Mouse (Mus musculus) MEL (cell line): ENCODE results near the gene Inpp5a. TPM values are rescaled to one million over a fixed set of nuclear protein-coding genes. Genes with fewer than 3 reads are reported as not detected.

Experiments
- DNase-seq: peaks from one replicate; pipeline ENCODE4 v3.0.0; 2011; ENCODE audit warnings: low read depth, low spot score
- H3K27ac ChIP-seq: 2 replicates; pipeline ENCODE4 v1.5.1; 2012; ENCODE audit warnings: low read depth, mild to moderate bottlenecking, control low read depth, low read length, moderate library complexity; ENCODE audit not compliant: control insufficient read depth
- H3K27me3 ChIP-seq, 2 experiments: fragments of 150-350 bp in 1 of 2; sonication (generic) in 1 of 2; 2 replicates each; pipeline ENCODE4 v1.6.1; 2012; ENCODE audit warnings: low read length in 2 of 2, mild to moderate bottlenecking in 2 of 2, improper control_type of control experiment in 1 of 2, moderate library complexity in 1 of 2; ENCODE audit not compliant: insufficient read depth in 2 of 2, control insufficient read depth in 1 of 2
- H3K36me3 ChIP-seq, 2 experiments: 2 replicates each; pipeline ENCODE4 v1.6.1; 2012 to 2014; ENCODE audit warnings: low read length in 2 of 2, improper control_type of control experiment in 1 of 2, inconsistent platforms in 1 of 2, mild to moderate bottlenecking in 1 of 2; ENCODE audit not compliant: insufficient read depth in 2 of 2, control insufficient read depth in 1 of 2
- H3K4me1 ChIP-seq, 2 experiments: fragments of 150-350 bp in 1 of 2; sonication (generic) in 1 of 2; 2 replicates each; pipeline ENCODE4 v1.6.1; 2012; ENCODE audit warnings: low read length in 2 of 2, improper control_type of control experiment in 1 of 2, mild to moderate bottlenecking in 1 of 2; ENCODE audit not compliant: insufficient read depth in 2 of 2, control insufficient read depth in 1 of 2
- H3K4me3 ChIP-seq, 2 experiments: fragments of 150-350 bp in 1 of 2; sonication (generic) in 1 of 2; 2 replicates each; pipeline ENCODE4 v1.5.1; 2012; ENCODE audit warnings: low read depth in 2 of 2, low read length in 2 of 2, mild to moderate bottlenecking in 2 of 2, moderate library complexity in 2 of 2, control low read depth in 1 of 2, improper control_type of control experiment in 1 of 2; ENCODE audit not compliant: control insufficient read depth in 1 of 2, insufficient read depth in 1 of 2
- H3K79me2 ChIP-seq: 2 replicates; pipeline ENCODE4 v1.6.1; 2012; ENCODE audit warnings: mild to moderate bottlenecking, low read length, moderate library complexity; ENCODE audit not compliant: control insufficient read depth, poor library complexity, insufficient read depth
- H3K9ac ChIP-seq: 2 replicates; pipeline ENCODE4 v1.6.1; 2012; ENCODE audit warnings: low read depth, mild to moderate bottlenecking, control low read depth, low read length, moderate library complexity; ENCODE audit not compliant: control insufficient read depth, poor library complexity, severe bottlenecking
- H3K9me3 ChIP-seq: fragments of 150-350 bp; sonication (generic); replicated peaks from 2 replicates; pipeline ENCODE4 v1.6.1; 2012; ENCODE audit warnings: mild to moderate bottlenecking, low read length, improper control_type of control experiment, moderate library complexity; ENCODE audit not compliant: insufficient read depth
- BHLHE40 ChIP-seq: IDR thresholded peaks from 2 replicates; pipeline ENCODE4 v1.6.1; 2012; ENCODE audit warnings: low read depth, mild to moderate bottlenecking, inconsistent platforms, low read length, improper control_type of control experiment, borderline replicate concordance
- CHD2 ChIP-seq: IDR thresholded peaks from 2 replicates; pipeline ENCODE4 v1.6.1; 2011; ENCODE audit warnings: low read length, improper control_type of control experiment
- EP300 ChIP-seq, 2 experiments: IDR thresholded peaks; 2 replicates each; pipeline ENCODE4 v1.6.1; 2011; ENCODE audit warnings: improper control_type of control experiment in 2 of 2, low read length in 2 of 2, low read depth in 1 of 2, mild to moderate bottlenecking in 1 of 2
- GABPA ChIP-seq: IDR thresholded peaks from 2 replicates; pipeline ENCODE4 v1.6.1; 2012; ENCODE audit warnings: low read depth, mild to moderate bottlenecking, inconsistent platforms, low read length, improper control_type of control experiment, moderate library complexity
- GATA1 ChIP-seq: IDR thresholded peaks from 2 replicates; pipeline ENCODE4 v1.6.1; 2011; ENCODE audit warnings: low read depth, low read length, improper control_type of control experiment
- JUND ChIP-seq: IDR thresholded peaks from 2 replicates; pipeline ENCODE4 v1.6.1; 2011; ENCODE audit warnings: low read depth, mild to moderate bottlenecking, improper control_type of control experiment, low read length
- KAT2A ChIP-seq: conservative IDR thresholded peaks from 2 replicates; pipeline ENCODE4 v1.6.1; 2012; ENCODE audit warnings: low read depth, low read length, improper control_type of control experiment, inconsistent platforms
- MEF2A ChIP-seq: IDR thresholded peaks from 2 replicates; pipeline ENCODE4 v1.6.1; 2014; ENCODE audit warnings: low read depth, mild to moderate bottlenecking, inconsistent platforms, low read length, improper control_type of control experiment; ENCODE audit not compliant: poor library complexity, insufficient replicate concordance, severe bottlenecking; ENCODE audit errors: extremely low read depth
- MYC ChIP-seq: IDR thresholded peaks from 2 replicates; pipeline ENCODE4 v1.6.1; 2011; ENCODE audit warnings: low read depth, mild to moderate bottlenecking, low read length, improper control_type of control experiment, moderate library complexity
- NELFE ChIP-seq: IDR thresholded peaks from 2 replicates; pipeline ENCODE4 v1.6.1; 2011; ENCODE audit warnings: low read depth, low read length, improper control_type of control experiment
- POLR2A ChIP-seq, 2 experiments: IDR thresholded peaks; 2 replicates each; pipeline ENCODE4 v1.6.1; 2011 to 2012; ENCODE audit warnings: low read length in 2 of 2, mild to moderate bottlenecking in 2 of 2, control low read depth in 1 of 2, improper control_type of control experiment in 1 of 2, low read depth in 1 of 2, moderate library complexity in 1 of 2; ENCODE audit not compliant: control insufficient read depth in 1 of 2, insufficient read depth in 1 of 2, poor library complexity in 1 of 2
- POLR2AphosphoS2 ChIP-seq: IDR thresholded peaks from 2 replicates; pipeline ENCODE4 v1.6.1; 2011; ENCODE audit warnings: low read length, improper control_type of control experiment
- RAD21 ChIP-seq: IDR thresholded peaks from 2 replicates; pipeline ENCODE4 v1.6.1; 2011; ENCODE audit warnings: mild to moderate bottlenecking, low read depth, low read length, improper control_type of control experiment
- RCOR1 ChIP-seq: IDR thresholded peaks from 2 replicates; pipeline ENCODE4 v1.6.1; 2012; ENCODE audit warnings: low read depth, mild to moderate bottlenecking, inconsistent platforms, low read length, improper control_type of control experiment
- SIN3A ChIP-seq: IDR thresholded peaks from 2 replicates; pipeline ENCODE4 v1.6.1; 2012; ENCODE audit warnings: low read length, improper control_type of control experiment, inconsistent platforms
- TAL1 ChIP-seq: IDR thresholded peaks from 2 replicates; pipeline ENCODE4 v1.6.1; 2012; ENCODE audit warnings: mild to moderate bottlenecking, inconsistent platforms, low read length, moderate library complexity, mixed read lengths
- UBTF ChIP-seq: IDR thresholded peaks from 2 replicates; pipeline ENCODE4 v1.6.1; 2012; ENCODE audit warnings: low read depth, mild to moderate bottlenecking, inconsistent platforms, low read length, improper control_type of control experiment, moderate library complexity, borderline replicate concordance; ENCODE audit not compliant: insufficient read depth
- USF1 ChIP-seq: IDR thresholded peaks from 2 replicates; pipeline ENCODE4 v1.6.1; 2014; ENCODE audit warnings: low read depth, mild to moderate bottlenecking, inconsistent platforms, low read length, improper control_type of control experiment, moderate library complexity
- ZKSCAN1 ChIP-seq: IDR thresholded peaks from 2 replicates; pipeline ENCODE4 v1.6.1; 2012; ENCODE audit warnings: low read depth, mild to moderate bottlenecking, inconsistent platforms, low read length, improper control_type of control experiment, moderate library complexity
- polyA plus RNA-seq, 2 experiments: library from polyadenylated mRNA; stranded (reverse) in 1 of 2; unstranded in 1 of 2; fragments of >175 nt in 1 of 2; fragments of >200 nt in 1 of 2; gene quantifications; 2 replicates each; pipeline versions ENCODE4 v1.2.1 to v1.2.4; 2012; ENCODE audit warnings: low replicate concordance in 2 of 2, low read depth in 1 of 2; ENCODE audit not compliant: insufficient read length in 2 of 2, insufficient read depth in 1 of 2, missing spikeins in 1 of 2
- total RNA-seq: library from RNA; depleted of rRNA; stranded (reverse); fragments of 300-350 nt; gene quantifications from 2 replicates; pipeline ENCODE4 v1.2.3, GENCODE M21; 2012

Inpp5a gene
- total and polyA plus RNA-seq, 3 experiments: 5.7 to 14.4 TPM; not detected in 1

DNA sequence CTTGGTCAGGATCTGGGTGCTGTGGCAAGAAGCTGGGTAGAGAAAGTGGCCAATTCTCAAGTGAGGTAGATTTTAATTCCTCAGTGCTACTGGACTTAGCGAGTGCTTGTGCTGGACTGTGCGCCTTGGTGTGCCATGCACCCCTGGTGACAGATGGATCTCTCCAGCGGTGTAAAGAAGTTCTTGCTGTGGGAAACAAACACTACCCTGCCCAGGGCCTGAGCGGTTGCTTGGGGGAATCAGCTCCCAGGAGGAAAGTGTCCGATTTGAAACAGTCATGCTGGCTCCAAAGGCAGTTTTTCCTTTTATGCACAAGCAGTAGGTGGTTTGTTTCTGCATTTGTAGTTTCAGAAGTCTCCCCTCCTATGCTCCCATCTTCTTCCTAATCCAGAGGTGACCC lies 2.8 kb downstream of the Inpp5a start:
- Histone ChIP-seq H3K79me2 (peaks cover 7% of the 10 kb centered on the region), H3K9ac (no peak overlapping the region), H3K27me3 (no peaks in the 10 kb centered on the region), H3K36me3 (0 out of 4 replicates have a peak, but pooled peaks cover 0 to 8% of the 10 kb centered on the region in 2 experiments), H3K9me3 (no peaks in the 10 kb centered on the region), H3K4me1 (peaks cover 2 to 13% of the 10 kb centered on the region in 2 experiments; a peak in 3 of 4 replicates), H3K27ac (no peak overlapping the region), H3K4me3 (no peak overlapping the region)
- TF ChIP-seq UBTF: no peak
- no peak for DNase-seq

DNA sequence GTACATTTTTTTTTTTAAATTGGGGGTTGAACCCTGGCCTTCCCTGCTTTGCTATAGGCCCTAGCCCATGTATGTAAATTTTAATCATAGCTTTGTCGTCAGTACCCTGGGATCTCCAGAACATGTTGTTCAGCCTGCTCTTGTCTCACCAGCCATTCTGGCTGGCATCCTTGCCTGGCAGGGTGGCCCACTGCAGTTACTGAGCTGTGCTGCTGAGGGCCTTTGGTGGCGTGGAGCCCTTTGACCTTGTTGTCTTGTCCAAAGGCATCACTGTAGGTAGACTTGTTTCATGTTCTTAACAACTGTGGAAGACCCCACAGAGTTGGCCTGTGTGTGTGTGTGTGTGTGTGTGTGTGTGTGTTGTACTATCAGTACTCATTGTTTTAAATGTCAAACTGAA lies 3.2 kb downstream of the Inpp5a start:
- no peak for TF ChIP-seq MYC
- no peak for TF ChIP-seq KAT2A
- TF ChIP-seq TAL1: no peak
- TF ChIP-seq CHD2: no peak
- no peak for TF ChIP-seq NELFE
- TF ChIP-seq RAD21: no peak
- no peak for TF ChIP-seq JUND
- TF ChIP-seq POLR2A (IDR thresholded peaks at IDR 0.05; ENCODE audit: control insufficient read depth in 1 of 2, insufficient read depth in 1 of 2, low read depth in 1 of 2, low read length in 2 of 2, poor library complexity in 1 of 2): no peak
- TF ChIP-seq POLR2AphosphoS2: no peak
- TF ChIP-seq BHLHE40: no peak
- TF ChIP-seq GATA1: no peak
- no peak for TF ChIP-seq EP300 (IDR thresholded peaks at IDR 0.05; ENCODE audit: low read depth in 1 of 2, low read length in 2 of 2)
- TF ChIP-seq MEF2A: no peak
- no peak for TF ChIP-seq USF1
- TF ChIP-seq ZKSCAN1: no peak
- no peak for TF ChIP-seq SIN3A
- TF ChIP-seq RCOR1: no peak
- no peak for TF ChIP-seq GABPA
- 0 out of 4 replicates have a peak, but pooled peaks cover 0 to 8% of the 10 kb centered on the region in 2 experiments for H3K36me3 ChIP-seq
- no peak overlapping the region for H3K9ac ChIP-seq
- H3K27ac ChIP-seq: no peak overlapping the region
- no peaks in the 10 kb centered on the region for H3K27me3 ChIP-seq
- no peak for DNase-seq
- peaks cover 3 to 14% of the 10 kb centered on the region in 2 experiments; a peak in 3 of 4 replicates for H3K4me1 ChIP-seq
- no peak overlapping the region for H3K4me3 ChIP-seq
- H3K79me2 ChIP-seq: peaks cover 7% of the 10 kb centered on the region
- H3K9me3 ChIP-seq: no peaks in the 10 kb centered on the region
